Mouse (Mus musculus) c-Kit-positive CD71-negative TER-119-negative erythroid progenitor cells, embryonic 14.5 days (primary cell): ENCODE results near the gene Arvcf.

Source experiments
- DNase-seq: peaks from one replicate; pipeline ENCODE4 v3.0.0-alpha.2; 2013; ENCODE audit warnings: low read depth

Gene Arvcf

DNA sequence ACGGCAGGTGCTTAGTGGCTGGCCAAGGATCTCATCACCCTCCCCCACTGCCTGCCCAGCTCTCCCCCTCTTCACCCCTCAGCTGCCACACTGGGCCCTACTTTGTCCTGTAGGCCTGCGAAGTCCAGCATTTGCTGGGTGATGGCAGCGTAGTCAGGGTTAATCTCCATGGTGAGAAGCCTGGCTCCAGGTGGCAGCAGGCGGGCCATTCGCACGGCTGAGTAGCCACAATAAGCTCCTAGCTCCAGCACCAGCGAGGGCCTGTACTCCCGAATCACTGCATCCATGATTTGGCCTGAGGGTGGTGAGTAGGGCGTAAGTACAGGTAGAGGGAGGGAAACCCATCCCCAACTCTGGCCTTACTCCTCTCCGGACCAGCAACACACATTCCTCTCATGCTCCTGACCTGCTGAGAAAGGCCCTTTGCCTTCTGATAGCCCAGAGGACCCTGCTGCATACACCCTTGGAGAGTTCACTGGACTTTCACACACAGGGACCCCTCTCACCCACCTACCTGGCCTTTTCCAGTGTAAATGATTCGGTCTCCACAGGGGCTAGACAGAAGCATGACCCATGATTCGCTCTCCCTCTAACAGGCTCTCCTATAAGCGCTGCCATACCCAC is 63.2 kb downstream of the Arvcf start:
- no peak for DNase-seq

DNA sequence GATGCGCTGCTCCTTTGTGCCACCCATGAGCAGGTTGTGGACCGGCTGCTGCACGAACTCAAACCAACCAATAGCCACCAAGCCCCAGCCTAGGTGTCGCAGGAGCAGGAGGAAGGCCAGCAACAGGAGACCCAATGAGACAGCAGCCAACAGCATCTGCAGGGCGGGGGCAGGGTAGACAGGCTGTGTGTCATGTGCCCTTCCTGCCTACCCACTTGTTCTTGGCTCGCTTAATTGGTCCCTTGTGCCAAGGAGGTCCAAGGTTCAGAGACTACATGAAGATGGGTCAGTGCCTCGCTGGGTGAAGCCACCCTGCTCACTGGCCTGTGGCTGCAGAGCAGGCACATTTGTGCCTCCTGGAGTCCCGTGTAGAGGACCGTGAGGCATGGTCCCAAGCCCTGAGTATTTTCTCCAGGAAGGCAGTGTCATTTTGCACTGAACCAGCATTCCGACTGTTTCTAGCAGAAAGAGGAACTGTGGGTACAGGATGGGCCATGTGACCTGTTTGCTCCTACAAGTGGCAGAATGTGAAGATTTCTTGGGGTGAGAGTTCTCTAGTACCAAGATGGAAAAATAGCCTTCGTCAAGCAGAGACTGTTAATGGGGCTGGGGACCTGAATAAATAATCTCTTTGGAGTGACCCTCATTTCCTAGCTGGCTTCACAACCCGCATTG is 64.0 kb downstream of the Arvcf start:
- no peak for DNase-seq

DNA sequence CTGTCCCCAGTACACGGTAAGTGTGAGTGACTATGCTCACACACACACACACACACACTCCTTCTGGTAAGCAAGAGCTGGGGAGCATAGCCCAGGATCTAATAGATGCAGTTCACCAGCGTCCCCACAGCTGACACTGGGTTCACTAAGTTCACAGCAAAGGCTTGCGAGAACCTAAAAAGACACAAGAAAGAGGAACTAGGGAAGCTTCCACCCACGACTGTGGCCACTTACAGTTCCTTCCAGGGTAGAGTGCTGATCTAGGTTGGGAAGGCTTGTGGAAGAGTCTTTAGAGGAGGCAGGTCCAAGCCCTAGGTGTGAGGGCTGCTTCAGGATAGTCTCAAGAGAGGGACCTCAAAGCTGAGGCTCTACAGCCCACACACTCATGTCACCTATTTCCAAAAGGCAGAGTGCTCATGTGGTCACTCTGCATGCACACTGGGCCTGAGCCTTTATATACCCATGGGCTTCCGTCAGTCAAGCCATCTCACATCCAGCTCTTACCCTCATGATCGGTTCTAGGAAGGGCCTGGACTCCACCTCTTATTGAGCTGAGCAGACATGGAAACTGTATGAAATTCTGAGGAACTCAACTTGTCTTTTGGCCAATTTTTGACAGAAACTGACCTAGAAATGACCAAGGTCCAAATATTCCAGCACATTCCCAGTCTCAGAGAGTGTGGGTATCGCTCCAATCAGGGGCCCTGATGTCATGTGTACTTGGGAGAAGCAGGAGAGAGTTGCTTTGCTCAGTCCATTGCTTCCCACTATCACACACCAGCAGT is 65.2 kb downstream of the Arvcf start:
- DNase-seq, result no peak

DNA sequence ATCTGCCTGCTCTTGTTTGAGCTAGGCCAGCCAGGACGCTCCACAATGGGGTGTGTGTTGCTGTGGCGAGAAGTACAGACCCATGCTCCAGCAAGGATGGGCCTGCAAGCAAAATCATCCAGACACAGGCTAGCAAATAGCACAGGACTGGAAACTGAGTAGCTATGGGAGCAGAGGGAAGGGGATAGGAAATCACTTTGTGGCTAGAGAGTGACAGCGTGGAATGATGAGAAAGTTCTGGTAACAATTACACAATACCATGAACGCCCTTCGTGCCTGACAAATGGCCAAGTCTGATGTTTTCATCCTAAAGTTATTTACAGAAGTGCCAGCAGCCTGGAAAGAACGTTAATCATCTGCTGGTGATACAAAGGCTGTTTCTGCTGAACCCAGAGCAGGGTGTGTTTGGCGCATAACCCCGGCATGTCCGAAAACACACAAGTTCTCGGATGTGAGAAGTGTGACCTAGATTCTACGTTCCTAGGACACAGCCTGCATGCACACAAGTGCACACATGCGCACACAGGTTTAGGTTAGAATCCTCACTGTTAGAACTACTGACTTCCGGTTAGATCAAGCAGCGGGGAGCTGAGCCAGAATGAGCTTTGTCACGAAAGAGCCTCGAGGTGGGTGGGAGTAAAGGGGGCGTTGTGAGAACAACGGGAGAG is 68.2 kb downstream of the Arvcf start:
- DNase-seq, result no peak

DNA sequence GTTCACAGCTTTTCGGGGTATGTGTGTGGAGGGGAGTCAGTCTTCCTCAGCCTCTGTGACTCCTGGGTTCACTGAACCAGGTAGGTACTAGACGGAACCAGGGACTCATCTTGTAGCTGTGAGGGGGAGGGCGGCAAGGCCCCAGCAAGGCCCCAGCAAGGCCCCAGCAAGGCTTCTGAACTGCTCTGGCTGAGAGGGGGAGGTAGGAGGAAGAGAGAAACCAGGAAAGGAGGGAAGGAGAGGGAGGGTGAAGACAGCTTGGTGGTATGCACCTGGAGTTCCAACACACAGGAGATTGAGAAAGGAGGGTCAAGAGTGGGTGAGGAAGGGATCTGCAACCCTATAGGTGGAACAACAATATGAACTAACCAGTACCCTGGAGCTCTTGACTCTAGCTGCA is 68.9 kb downstream of the Arvcf start:
- no peak for DNase-seq

DNA sequence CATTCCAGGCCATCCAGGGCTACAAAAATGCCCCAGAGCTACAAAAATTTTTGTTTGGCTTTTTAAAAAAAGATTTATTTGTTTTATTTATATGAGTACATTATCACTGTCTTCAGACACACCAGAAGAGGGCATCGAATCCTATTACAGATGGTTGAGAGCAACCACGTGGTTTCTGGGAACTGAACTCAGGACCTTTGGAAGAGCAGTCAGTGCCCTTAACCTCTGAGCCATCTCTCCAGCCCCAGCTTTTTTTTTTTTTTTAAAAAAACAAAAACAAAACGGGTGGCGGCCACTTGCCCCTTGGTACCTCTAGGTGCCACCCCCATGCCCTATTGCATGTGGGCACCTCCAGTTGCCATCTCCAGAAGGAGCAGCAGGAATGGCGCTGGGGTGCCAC is 69.5 kb downstream of the Arvcf start:
- DNase-seq, result no peak

DNA sequence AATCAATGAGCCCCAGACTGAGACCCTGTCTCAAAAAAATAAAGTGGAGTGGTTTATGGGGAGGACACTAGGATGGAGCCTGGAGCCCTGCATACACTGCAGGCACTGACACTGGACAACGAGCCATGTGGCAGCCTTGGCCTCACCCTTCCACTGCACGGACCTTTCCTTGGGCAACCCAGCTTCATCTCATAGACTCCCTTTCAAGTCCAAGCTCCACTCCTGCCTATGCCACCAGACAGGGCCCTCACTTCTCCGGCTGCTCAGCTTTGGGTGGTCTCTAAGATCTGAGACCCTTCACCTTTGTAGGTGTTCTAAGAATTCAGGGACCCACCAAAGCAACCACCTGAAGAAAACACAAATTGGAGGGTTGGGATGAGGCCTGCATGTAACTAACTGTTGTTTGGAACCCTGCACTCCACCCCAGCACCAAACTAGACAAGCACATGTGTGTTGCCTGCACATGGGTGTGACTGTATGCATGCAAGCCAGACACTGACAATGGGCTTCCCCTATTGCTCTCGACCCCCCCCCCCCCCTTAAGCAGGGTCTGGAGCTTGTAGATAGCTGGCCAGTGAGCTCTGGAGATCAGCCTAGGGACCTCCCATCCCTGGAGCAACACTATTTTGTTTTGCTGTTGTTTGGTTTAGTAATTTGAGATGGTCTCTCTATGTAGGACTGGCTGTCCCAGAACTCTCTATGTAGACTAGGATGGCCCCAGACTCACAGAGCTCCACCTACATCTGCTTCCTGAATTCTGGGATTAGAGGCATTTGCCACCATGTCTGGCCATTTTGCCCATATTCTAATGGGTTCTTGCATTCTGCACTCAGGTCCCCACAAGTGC is 71.0 kb downstream of the Arvcf start:
- DNase-seq, result no peak

DNA sequence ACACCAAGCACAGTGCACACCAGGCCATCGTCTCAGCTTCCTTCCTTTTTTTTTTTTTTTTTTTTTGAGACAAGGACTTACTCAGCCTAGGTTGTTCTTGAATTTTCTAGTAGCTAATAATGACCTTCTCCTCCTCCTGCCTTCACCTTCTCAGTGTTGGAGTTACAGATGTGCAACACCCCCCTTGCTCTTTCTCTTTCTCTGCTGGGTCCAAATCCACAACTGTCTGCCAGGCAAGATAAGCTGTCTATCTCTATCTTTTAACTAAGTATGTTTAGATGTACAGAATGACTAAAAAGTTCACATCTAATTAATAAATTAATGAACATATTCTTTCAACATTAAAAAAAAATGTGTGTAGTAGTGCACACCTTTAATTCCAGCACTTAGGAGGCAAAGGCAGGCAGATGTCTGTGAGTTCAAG is 71.6 kb downstream of the Arvcf start:
- DNase-seq, result no peak

DNA sequence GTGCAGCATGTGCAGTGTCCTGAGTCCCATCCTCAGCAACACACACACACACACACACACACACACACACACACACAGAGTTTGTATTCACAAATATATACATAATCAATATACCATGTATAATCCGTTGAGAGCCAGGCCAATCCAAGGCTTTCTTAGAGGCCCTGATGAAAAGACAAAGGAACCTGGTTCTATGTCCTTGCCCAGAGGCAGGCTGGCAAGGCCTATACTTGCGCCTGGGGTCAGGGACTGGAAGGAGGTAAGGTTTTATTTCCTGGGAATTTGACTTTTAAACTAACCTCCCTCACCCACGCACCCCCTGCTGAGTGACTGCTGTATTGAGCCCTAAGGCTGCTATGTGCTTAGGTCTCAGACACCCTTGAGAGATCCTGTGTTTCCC is 72.6 kb downstream of the Arvcf start:
- no peak for DNase-seq

DNA sequence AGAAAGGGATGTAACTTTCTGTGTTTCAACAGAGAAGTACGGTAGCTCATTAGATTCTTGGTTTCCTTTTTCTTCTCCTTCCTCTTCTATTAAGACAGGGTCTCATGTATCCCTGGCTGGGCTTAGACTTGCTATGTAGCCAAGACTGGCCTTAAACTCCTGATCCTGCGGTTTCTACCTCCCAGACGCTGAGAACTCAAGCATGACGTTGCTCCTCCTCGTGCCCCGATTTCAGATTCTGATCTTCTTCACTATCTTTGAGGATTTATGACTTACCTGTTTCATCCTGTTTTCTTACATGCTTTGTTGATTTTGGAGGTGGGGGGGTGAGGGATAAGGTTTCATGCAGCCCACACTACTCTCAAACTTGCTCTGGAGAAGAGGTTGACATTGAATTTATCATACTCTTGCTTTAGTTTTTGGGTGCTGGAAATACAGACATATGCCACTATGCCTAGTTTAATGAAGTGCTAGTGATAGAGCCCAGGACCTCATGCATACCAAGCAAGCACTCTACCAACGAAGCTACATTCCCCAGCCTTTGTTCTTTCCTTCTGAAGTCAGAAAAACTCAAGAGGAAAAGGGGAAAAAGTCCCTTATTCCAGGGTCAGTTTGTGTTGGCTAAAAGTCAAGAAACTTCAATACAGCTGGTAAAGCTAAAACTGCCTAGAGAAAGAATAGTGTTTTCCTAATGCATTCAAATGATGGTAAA is 75.4 kb downstream of the Arvcf start:
- no peak for DNase-seq

DNA sequence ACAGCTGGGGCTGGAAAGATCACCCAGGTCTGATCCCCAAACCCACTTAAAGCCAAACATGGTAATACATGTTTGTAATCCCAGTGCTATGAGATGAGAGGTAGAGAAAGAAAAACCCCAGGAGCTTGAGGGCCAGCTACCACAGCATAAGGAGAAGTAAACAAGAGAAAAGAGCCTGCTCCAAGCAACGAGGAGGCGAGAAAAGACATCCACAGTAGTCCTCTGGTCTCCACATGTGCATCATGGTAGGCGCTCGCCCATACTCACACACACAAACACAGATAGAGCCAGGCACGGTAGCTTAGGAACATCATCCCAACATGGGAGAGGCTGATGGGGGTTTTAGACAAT is 75.9 kb downstream of the Arvcf start:
- DNase-seq, result no peak

DNA sequence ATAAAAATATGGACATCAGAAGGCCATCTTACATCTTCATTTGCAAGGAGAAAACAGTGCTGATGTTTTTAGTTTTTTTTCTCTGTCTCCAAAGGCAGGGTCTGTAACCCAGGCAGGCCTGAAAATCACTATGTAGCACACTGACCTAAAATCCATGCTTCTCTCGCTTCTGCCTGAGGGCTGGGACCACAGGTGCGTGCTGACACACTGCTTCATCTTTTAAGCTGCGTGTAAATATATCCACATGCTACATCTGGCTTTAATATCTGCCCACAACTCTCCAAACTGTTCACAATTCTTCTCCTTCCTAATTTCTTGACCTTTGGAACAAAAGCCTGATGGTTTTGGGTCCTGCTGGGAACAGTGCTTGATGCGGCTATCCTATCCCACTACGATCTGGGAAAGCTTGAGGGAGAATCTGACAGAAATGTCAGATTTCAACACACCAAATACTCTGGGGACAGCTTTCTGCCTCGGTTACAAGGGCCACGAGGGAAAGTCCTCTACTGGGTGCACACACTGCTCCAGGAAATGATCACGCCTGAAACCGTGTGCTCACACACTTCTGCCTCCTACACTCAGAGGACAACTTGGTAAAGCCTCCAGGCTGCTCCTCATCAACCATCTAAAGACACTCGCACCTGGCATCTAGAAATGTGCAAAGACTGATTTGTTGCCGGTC is 76.5 kb downstream of the Arvcf start:
- no peak for DNase-seq

DNA sequence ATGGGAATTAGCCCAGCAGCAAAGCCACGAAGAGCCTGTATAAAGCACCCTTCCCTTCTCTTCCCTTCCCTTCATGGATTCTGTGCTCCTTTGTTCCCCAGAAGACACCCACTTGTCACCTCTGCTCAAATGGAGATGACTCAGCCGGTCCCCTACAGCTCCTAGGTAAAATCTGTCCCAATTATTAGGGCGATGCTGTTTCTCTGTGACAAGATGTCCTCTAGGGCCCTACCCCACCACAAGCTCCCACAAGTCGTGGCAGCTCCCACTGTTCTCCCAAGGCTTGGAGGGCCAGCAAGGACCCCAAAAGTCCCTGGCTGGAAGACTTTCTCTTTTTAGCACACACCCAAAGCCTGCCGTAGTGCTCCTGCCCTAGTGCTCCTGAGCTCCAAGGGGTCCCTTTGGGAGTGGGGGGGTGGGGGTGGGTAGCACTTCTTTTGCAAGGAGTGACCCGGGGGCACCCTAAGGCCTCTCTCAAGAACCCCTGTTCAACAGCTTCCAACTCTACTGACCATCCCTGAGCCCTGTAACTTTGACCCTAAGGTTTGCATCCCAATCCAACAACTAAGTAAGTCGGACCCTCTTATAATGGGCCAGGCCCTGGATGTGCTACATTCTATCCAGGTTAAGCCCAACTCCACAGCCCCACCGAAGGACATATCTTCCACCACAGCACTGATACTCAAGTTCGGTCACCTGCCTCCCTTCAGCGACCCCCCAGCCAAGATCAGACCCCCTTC is 77.7 kb downstream of the Arvcf start:
- DNase-seq, result no peak

DNA sequence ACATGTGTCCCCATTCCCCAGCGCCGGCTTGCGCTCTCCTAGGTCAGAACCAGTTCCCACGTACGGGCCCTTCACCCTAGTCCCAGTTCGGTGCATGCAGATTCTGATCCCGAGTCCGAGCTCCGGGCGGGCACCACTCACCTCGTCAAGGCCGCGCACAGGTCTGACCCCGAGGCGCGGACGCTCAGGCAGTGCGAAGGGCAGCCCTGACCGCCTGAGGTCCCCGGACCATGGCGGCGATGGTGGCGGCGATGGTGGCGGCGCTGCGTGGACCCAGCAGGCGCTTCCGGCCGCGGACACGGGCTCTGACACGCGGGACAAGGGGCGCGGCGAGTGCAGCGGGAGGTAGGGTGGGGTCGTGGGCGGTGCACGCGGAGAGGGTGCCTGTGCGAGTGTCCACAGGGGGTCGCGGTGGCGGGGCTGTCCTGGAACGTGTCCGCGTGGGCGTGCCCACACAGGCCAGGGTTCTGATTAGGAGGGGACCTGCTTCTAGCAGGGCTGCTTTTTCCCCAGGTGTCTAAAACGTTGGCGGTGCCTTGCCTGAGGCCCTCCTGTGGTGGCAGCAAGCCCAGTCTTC is 78.3 kb downstream of the Arvcf start, which contains the start of gene Txnrd2:
Gene Txnrd2, plus strand, starts transcription at position 170 of the 577 bp plus-strand sequence.
- no peak for DNase-seq

DNA sequence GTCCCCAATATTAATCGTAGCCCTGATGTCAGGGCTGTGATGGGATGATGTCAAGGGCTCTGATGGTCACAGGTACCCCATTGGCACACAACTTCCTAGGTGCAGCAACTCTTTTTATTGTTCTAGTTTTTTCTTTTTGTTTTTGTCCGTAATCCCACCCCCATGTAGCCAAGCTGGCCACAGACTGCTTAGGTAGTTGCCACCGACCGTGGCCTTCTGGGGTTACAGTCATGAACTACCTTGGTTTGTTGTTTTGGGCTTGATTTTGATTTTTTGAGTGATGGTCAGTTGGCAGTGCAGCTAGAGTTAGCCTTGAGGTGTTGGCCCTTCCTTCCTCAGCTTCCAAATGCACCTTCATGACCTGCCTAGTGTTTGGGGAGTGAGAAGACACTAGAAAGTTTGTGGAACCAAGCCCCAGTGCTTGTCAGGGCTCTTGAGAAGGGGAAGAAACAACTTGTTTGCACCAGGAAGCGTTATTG is 78.9 kb downstream of the Arvcf start, which contains the start of gene Comt:
Gene Comt, minus strand, starts transcription at position 51 of the 479 bp plus-strand sequence.
- no peak for DNase-seq

DNA sequence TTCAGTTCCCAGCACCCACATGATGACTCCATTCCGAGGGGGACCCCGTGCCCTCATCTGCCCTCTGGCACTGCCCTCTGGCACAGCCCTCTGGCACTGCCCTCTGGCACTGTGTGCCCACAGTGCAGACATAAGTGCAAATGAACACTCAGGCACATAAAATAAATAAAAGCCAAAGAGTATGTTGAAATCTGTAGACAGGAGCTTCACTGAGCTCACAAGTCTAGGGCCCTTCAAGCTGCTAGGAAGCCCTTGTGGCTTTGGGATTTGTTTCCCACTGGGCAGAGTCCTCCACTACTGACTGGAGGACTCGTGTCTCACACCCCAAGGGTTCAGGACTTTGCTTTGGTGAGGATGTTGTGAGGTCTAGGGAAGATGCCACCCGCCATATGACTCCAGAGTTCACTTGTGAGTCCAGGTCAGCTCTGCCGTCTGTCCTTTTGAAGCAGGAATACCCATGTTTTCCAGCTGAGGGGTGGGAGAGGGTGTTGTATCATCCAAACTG is 80.1 kb downstream of the Arvcf start:
- DNase-seq, result no peak

DNA sequence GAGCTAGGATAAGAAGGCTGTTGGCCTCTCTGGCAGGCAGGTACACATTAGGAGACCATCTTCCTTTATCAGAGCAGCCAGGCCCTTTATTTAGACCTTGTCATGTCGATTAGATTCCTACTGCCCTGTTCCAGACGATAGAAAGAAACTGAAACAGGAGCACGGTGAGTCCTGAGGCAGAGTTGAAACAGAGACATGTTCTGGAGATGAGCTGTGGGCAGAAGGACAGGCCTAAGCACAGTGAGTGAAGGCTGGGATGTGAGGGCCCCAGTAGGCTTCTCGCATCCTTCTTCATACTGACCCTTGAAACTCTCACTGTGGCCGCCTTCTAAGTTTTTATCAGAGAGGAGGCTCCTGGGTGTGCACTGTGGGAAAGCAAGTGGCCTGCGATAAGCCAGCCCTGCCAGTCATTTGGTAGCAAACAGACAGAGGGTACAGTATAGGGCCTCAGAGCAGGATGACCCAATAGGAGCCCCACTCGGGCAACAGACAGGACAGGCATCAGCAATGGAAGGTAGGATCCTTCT is 80.6 kb downstream of the Arvcf start:
- no peak for DNase-seq

DNA sequence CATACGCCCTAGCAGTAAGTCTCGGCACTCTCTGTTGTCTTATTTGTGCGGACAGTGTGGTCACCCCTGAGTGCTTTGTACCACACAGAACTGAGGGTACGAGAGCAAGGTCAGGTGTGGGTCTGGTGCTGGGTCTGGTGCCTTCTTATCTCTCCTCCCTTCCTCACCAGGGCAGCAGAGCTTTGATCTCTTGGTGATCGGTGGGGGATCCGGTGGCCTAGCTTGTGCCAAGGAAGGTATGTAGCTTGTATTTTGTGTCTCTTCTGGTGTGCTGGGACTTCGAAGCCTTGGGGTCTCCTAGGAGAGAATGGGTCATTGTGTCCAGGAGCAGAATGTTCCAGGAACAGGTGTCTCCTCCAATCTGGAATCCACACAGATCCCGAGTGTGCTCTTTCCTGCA is 81.7 kb downstream of the Arvcf start:
- DNase-seq, result no peak
